Mouse (Mus musculus) midbrain, postnatal 0 days (tissue): ENCODE measurements around the gene Man2c1. TPM values are rescaled to one million over a fixed set of nuclear protein-coding genes. Genes with fewer than 3 reads are reported as not detected.

ENCODE experiments used
- ATAC-seq: fragments of 200-750 bp; cut with Nextera tagmentation; 2 replicates; pipeline ENCODE4 v1.8.0; 2017; ENCODE audit warnings: moderate number of reproducible peaks, mild to moderate bottlenecking, moderate TSS enrichment, moderate library complexity; ENCODE audit not compliant: low FRiP score
- DNase-seq: peaks from one replicate; pipeline ENCODE4 v3.0.0-alpha.2; 2015; ENCODE audit warnings: low spot score
- H3K27ac ChIP-seq: fragments of 300-500 bp; sonication (generic); 2 replicates; pipeline ENCODE4 v1.5.1; 2014; ENCODE audit warnings: low read depth, mild to moderate bottlenecking, low read length, mixed read lengths
- H3K27me3 ChIP-seq: fragments of 300-500 bp; sonication (generic); 2 replicates; pipeline ENCODE4 v1.6.1; 2014; ENCODE audit warnings: low read length, control low read depth, mixed read lengths; ENCODE audit not compliant: insufficient read depth
- H3K36me3 ChIP-seq: fragments of 300-500 bp; sonication (generic); 2 replicates; pipeline ENCODE4 v1.6.1; 2014; ENCODE audit warnings: low read length, control low read depth, mixed read lengths; ENCODE audit not compliant: insufficient read depth
- H3K4me1 ChIP-seq: fragments of 300-500 bp; sonication (generic); 2 replicates; pipeline ENCODE4 v1.6.1; 2014; ENCODE audit warnings: mild to moderate bottlenecking, control low read depth, antibody characterized with exemption, low read length, mixed read lengths; ENCODE audit not compliant: insufficient read depth
- H3K4me2 ChIP-seq: fragments of 300-500 bp; sonication (generic); 2 replicates; pipeline ENCODE4 v1.6.1; 2014; ENCODE audit warnings: low read depth, mild to moderate bottlenecking, low read length, mixed read lengths; ENCODE audit not compliant: poor library complexity, severe bottlenecking
- H3K4me3 ChIP-seq: fragments of 300-500 bp; sonication (generic); 2 replicates; pipeline ENCODE4 v1.5.1; 2014; ENCODE audit warnings: low read depth, mild to moderate bottlenecking, low read length, moderate library complexity
- H3K9ac ChIP-seq: fragments of 300-500 bp; sonication (generic); replicated peaks from 2 replicates; pipeline ENCODE4 v1.6.1; 2014; ENCODE audit warnings: mild to moderate bottlenecking, low read length, moderate library complexity, mixed read lengths; ENCODE audit not compliant: poor library complexity, severe bottlenecking
- H3K9me3 ChIP-seq: fragments of 300-500 bp; sonication (generic); 2 replicates; pipeline ENCODE4 v1.6.1; 2016; ENCODE audit warnings: low read length, control low read depth
- CTCF ChIP-seq: IDR thresholded peaks from 2 replicates; pipeline ENCODE4 v1.5.1; 2016; ENCODE audit warnings: antibody characterized with exemption, mild to moderate bottlenecking
- WGBS: fragments of 180-500 bp; shearing (Covaris S2); extraction: QIAGEN DNeasy Blood & Tissue Kit; methylation state at CpG from one replicate; pipeline ENCODE4 v1.1.7; 2014; 5-methylcytosine and 5-hydroxymethylcytosine counted together
- polyA plus RNA-seq: library from polyadenylated mRNA; unstranded; fragments of >200 nt; fragmentation: Nextera tagmentation; extraction: Ambion mirVana; gene quantifications from 2 replicates; pipeline ENCODE4 v1.2.1, GENCODE M21; 2015
- total RNA-seq: library from RNA; depleted of rRNA; stranded (reverse); fragments of >200 nt; gene quantifications from 2 replicates; pipeline ENCODE4 v1.2.3, GENCODE M21; 2014

Gene Man2c1
- total and polyA plus RNA-seq, 2 experiments from 2014 or later = 79.3 to 186 TPM

- no peak for TF ChIP-seq CTCF
- Histone ChIP-seq H3K4me2 (peak overlapping the region; percentile 75), H3K4me3 (no peak overlapping the region), H3K27me3 (no peaks in the 10 kb centered on the region), H3K9ac (no peak overlapping the region), H3K36me3 (peaks cover 14% of the 10 kb centered on the region), H3K27ac (peak overlapping the region; percentile 87; the same call in 1 of the 2 replicates), H3K9me3 (no peaks in the 10 kb centered on the region), H3K4me1 (peaks cover 8% of the 10 kb centered on the region; the same call in 1 of the 2 replicates)
- no peak for DNase-seq
- no peak for ATAC-seq
- WGBS = 88% methylated on average over 17 of the region's 17 CpGs
These were observed 16.1 kb downstream of the Man2c1 start for GRCm38 (mm10) chr9:57146451-57147066.

- Histone ChIP-seq H3K27me3 (no peaks in the 10 kb centered on the region), H3K4me2 (peak overlapping the region; percentile 75), H3K36me3 (peaks cover 6% of the 10 kb centered on the region), H3K27ac (peak overlapping the region; percentile 87), H3K4me1 (peaks cover 8% of the 10 kb centered on the region; the same call in 1 of the 2 replicates), H3K9me3 (no peaks in the 10 kb centered on the region), H3K9ac (peak overlapping the region; percentile 78), H3K4me3 (peak overlapping the region; percentile 49)
- ATAC-seq = peak; percentile 41; the same call in 1 of the 2 replicates
- TF ChIP-seq CTCF = no peak
- WGBS = 9% methylated on average over 19 of the region's 19 CpGs
- no peak for DNase-seq
These were observed 17.0 kb downstream of the Man2c1 start for GRCm38 (mm10) chr9:57147205-57148143.

GRCm38 (mm10) chr9:57148144-57148878, 17.8 kb downstream of the Man2c1 start, which contains the start of gene Neil1:
Gene Neil1, minus strand, starts transcription at chr9:57148305.
- Histone ChIP-seq H3K4me2 (peak within 1 kb of the TSS; percentile 75), H3K27ac (peak within 1 kb of the TSS; percentile 87), H3K27me3 (no peaks in the 10 kb centered on the region), H3K9me3 (no peaks in the 10 kb centered on the region), H3K4me1 (peaks cover 8% of the 10 kb centered on the region; the same call in 1 of the 2 replicates), H3K9ac (peak within 1 kb of the TSS; percentile 78), H3K4me3 (peak within 1 kb of the TSS; percentile 49), H3K36me3 (peaks cover 3% of the 10 kb centered on the region)
- DNase-seq = peak; percentile 98
- ATAC-seq = peak; percentile 92
- WGBS = 1% methylated on average over 27 of the region's 27 CpGs
- TF ChIP-seq CTCF = peak; percentile 58

- WGBS = 68% methylated on average over 6 of the region's 6 CpGs
- ATAC-seq (no peak), DNase-seq (no peak)
- H3K9ac ChIP-seq = peak overlapping the region; percentile 78; the same call in 1 of the 2 replicates
- no peaks in the 10 kb centered on the region for H3K9me3 ChIP-seq
- peaks cover 2% of the 10 kb centered on the region; the same call in 1 of the 2 replicates for H3K36me3 ChIP-seq
- no peak for TF ChIP-seq CTCF
- H3K4me3 ChIP-seq = peak overlapping the region; percentile 49; the same call in 1 of the 2 replicates
- peak overlapping the region; percentile 75 for H3K4me2 ChIP-seq
- H3K4me1 ChIP-seq = peaks cover 8% of the 10 kb centered on the region; the same call in 1 of the 2 replicates
- no peaks in the 10 kb centered on the region for H3K27me3 ChIP-seq
- H3K27ac ChIP-seq = peak overlapping the region; percentile 87
These were observed 18.5 kb downstream of the Man2c1 start for GRCm38 (mm10) chr9:57149021-57149420.

- Histone ChIP-seq H3K9ac (no peak overlapping the region), H3K9me3 (no peaks in the 10 kb centered on the region), H3K4me2 (no peak overlapping the region), H3K27me3 (no peaks in the 10 kb centered on the region), H3K36me3 (peaks cover 8% of the 10 kb centered on the region), H3K4me3 (no peak overlapping the region), H3K27ac (no peak overlapping the region), H3K4me1 (peaks cover 8% of the 10 kb centered on the region; the same call in 1 of the 2 replicates)
- DNase-seq (no peak), ATAC-seq (no peak)
- 82% methylated on average over 5 of the region's 5 CpGs for WGBS
- no peak for TF ChIP-seq CTCF
These were observed 19.7 kb downstream of the Man2c1 start for GRCm38 (mm10) chr9:57150192-57150591.
